Mouse (Mus musculus) heart, adult 2 months (tissue): ENCODE measurements at regions not wholly inside any gene's neighbourhood (a gene's known extent, or its start where the extent isn't known, plus 50 kb on each side); places are given as distances from the start of the nearest gene placed in this dataset.

Source experiments
- DNase-seq, 2 experiments: peaks; one replicate each; pipeline ENCODE4 v3.0.0; 2021
- H3K27ac ChIP-seq: fragments of 200-600 bp; 2 replicates; pipeline ENCODE4 v1.8.1; 2022
- H3K27me3 ChIP-seq: fragments of 200-500 bp; 2 replicates; pipeline ENCODE4 v1.6.1; 2012; ENCODE audit warnings: mild to moderate bottlenecking, low read length, inconsistent platforms, mixed read lengths; ENCODE audit not compliant: control insufficient read depth, insufficient read depth
- H3K36me3 ChIP-seq: fragments of 200-500 bp; 2 replicates; pipeline ENCODE4 v1.6.1; 2012; ENCODE audit warnings: low read length, inconsistent platforms; ENCODE audit not compliant: control insufficient read depth, insufficient read depth
- H3K4me1 ChIP-seq: fragments of 200-500 bp; 2 replicates; pipeline ENCODE4 v1.6.1; 2011; ENCODE audit warnings: low read length; ENCODE audit not compliant: control insufficient read depth, insufficient read depth
- H3K4me3 ChIP-seq: fragments of 200-600 bp; 2 replicates; pipeline ENCODE4 v1.8.1; 2022
- H3K79me2 ChIP-seq: fragments of 200-500 bp; replicated peaks from 2 replicates; pipeline ENCODE4 v1.6.1; 2012; ENCODE audit warnings: mild to moderate bottlenecking, inconsistent platforms, low read length, moderate library complexity, mixed read lengths; ENCODE audit not compliant: control insufficient read depth, insufficient read depth
- H3K9ac ChIP-seq: fragments of 200-500 bp; 2 replicates; pipeline ENCODE4 v1.6.1; 2012; ENCODE audit warnings: low read depth, mild to moderate bottlenecking, control low read depth, inconsistent platforms, low read length, mixed read lengths
- CTCF ChIP-seq: fragments of 200-600 bp; IDR thresholded peaks from 2 replicates; pipeline ENCODE4 v1.8.1; 2022; ENCODE audit warnings: antibody characterized with exemption, mild to moderate bottlenecking, moderate library complexity
- EP300 ChIP-seq: fragments of 200-500 bp; IDR thresholded peaks from 2 replicates; pipeline ENCODE4 v1.6.1; 2011; ENCODE audit warnings: low read depth, low read length, control low read depth; ENCODE audit not compliant: insufficient read depth
- POLR2A ChIP-seq: fragments of 200-500 bp; IDR thresholded peaks from 2 replicates; pipeline ENCODE4 v1.6.1; 2011; ENCODE audit warnings: mild to moderate bottlenecking, low read depth, low read length, control low read depth; ENCODE audit not compliant: insufficient read depth
- WGBS: fragments of 180-500 bp; shearing (Covaris S2); methylation state at CpG from one replicate; pipeline ENCODE4 v1.1.7; 2018; 5-methylcytosine and 5-hydroxymethylcytosine counted together
- intact Hi-C: fragments of 180-260 bp; cut with DNase I; formaldehyde crosslinking; loops from one replicate; pipeline ENCODE4 v1.15.1; 2025

DNA sequence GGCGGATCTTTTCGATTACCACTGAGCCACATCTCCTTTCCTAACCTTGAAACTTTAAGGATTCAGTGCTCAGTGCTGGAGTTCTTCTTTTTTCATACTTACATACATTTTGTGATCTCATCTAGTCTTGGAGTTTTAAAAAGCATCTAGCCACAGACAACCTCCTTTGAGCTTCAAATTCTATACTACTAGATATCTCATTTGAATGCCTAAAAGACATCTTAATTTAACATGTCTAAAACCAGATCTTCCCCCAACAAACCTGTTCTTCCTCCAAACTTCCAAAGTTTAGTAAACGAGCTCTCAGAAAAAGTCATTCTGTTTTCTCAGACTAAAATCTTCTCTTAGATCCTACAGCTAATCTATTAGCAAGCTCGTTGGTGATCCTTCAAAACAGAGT is 2081.5 kb upstream of the Lrrc6 start:
- Histone ChIP-seq H3K79me2 (no peaks in the 10 kb centered on the region), H3K36me3 (no peaks in the 10 kb centered on the region), H3K27me3 (no peaks in the 10 kb centered on the region), H3K27ac (no peak overlapping the region), H3K4me3 (no peak overlapping the region), H3K4me1 (no peaks in the 10 kb centered on the region), H3K9ac (no peak overlapping the region)
- intact Hi-C loops, result no loop called here
- whole genome bisulfite sequencing, result 79% methylated on average over 4 of the region's 4 CpGs
- DNase-seq, result no peak
- TF ChIP-seq EP300 (no peak), CTCF (no peak), POLR2A (no peak)

DNA sequence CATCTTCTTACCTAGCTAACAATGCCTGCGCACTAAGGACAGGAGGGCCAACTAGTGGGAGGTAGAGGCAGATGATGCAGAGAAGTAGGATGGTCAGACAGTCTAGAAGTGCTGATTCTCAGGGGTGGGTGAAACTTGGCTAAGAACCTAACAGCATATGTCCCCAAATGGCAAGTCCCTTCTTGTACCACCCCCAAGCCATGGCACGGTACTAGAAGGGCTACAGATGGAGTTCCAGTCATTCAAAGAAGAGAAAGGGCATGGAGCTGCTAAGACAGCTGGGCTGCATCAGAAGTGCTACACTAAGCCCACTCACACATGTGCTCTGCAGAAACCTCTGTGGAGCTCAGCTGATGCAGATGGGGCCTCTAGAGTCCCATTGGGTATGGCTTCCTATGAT is 2078.8 kb upstream of the Lrrc6 start:
- no peak for DNase-seq
- 92% methylated on average over 2 of the region's 2 CpGs for WGBS
- H3K27me3 ChIP-seq, result no peaks in the 10 kb centered on the region
- H3K36me3 ChIP-seq, result no peaks in the 10 kb centered on the region
- no peaks in the 10 kb centered on the region for H3K4me1 ChIP-seq
- H3K79me2 ChIP-seq, result no peaks in the 10 kb centered on the region
- TF ChIP-seq CTCF (no peak), POLR2A (no peak), EP300 (no peak)
- H3K9ac ChIP-seq, result no peak overlapping the region
- intact Hi-C loops, result no loop called here
- no peak overlapping the region for H3K27ac ChIP-seq
- no peak overlapping the region for H3K4me3 ChIP-seq

DNA sequence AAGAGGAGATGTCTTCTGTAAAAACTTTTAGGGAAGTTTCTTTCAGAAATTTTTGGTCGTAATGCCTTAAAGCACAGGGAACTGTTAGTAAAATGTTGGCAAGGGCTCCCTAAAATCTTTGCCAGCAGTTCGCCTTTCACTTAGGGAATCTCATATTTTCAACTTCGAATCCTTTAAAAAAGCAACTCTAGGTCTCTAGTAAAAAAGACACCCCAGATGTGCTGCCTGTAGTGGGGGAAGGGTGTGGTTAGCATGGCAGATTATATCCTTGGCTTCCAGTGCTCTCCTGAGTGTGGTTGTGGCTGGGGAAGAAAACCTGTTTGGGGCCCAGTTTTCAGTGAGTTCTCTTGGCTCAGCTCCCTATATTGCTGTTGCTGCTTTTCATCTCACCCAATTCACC is 2059.9 kb upstream of the Lrrc6 start:
- Histone ChIP-seq H3K4me3 (no peak overlapping the region), H3K27me3 (no peaks in the 10 kb centered on the region), H3K79me2 (no peaks in the 10 kb centered on the region), H3K4me1 (no peaks in the 10 kb centered on the region), H3K9ac (no peak overlapping the region), H3K36me3 (no peaks in the 10 kb centered on the region), H3K27ac (no peak overlapping the region)
- peak; percentile 3 to 17 for DNase-seq
- 73% methylated on average over 3 of the region's 3 CpGs for WGBS
- TF ChIP-seq CTCF, result no peak
- no peak for TF ChIP-seq EP300
- TF ChIP-seq POLR2A, result no peak
- intact Hi-C loops, result no loop called here

DNA sequence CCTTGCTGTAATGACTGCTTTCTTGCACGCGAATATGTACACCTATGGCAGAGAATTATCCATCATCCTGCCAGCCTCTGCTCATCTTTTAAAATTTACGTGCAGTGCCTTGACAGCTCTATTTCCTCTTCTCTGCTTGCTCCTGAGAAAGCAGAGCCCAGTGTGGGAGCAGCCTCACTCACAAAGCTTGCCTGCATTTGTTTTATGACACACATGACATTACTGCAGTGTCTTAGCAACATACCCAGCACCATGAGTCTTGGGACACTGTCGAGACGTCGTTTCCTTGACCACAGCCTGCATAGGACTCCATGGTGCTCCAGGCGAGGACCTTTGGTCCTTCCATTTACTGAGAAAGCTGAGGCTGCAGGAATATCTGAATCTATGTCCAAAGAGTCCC is 2055.4 kb upstream of the Lrrc6 start:
- Histone ChIP-seq H3K79me2 (no peaks in the 10 kb centered on the region), H3K36me3 (no peaks in the 10 kb centered on the region), H3K27me3 (no peaks in the 10 kb centered on the region), H3K4me3 (no peak overlapping the region), H3K27ac (no peak overlapping the region), H3K4me1 (no peaks in the 10 kb centered on the region), H3K9ac (no peak overlapping the region)
- no peak for DNase-seq
- 82% methylated on average over 7 of the region's 7 CpGs for WGBS
- TF ChIP-seq CTCF, result no peak
- no peak for TF ChIP-seq EP300
- TF ChIP-seq POLR2A, result no peak
- intact Hi-C loops, result no loop called here

DNA sequence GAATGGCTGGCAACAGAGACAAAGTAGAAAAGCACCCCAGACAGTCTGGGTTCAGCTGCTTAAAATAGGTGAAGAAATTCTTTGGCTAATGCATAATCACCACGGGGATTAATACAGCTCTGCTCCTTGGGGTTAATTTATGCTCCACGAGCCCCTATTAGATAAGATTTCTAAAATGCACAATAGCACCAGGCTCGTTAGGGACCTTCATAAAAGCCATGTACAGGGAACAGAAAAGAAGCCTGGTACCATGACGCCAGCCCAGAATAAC is 2035.3 kb upstream of the Lrrc6 start:
- intact Hi-C loops, result no loop called here
- Histone ChIP-seq H3K4me1 (no peaks in the 10 kb centered on the region), H3K27me3 (no peaks in the 10 kb centered on the region), H3K79me2 (no peaks in the 10 kb centered on the region), H3K36me3 (no peaks in the 10 kb centered on the region), H3K9ac (no peak overlapping the region), H3K27ac (no peak overlapping the region), H3K4me3 (no peak overlapping the region)
- 51% methylated on average over 4 of the region's 4 CpGs for WGBS
- DNase-seq, result no peak
- TF ChIP-seq CTCF (no peak), POLR2A (no peak), EP300 (no peak)

DNA sequence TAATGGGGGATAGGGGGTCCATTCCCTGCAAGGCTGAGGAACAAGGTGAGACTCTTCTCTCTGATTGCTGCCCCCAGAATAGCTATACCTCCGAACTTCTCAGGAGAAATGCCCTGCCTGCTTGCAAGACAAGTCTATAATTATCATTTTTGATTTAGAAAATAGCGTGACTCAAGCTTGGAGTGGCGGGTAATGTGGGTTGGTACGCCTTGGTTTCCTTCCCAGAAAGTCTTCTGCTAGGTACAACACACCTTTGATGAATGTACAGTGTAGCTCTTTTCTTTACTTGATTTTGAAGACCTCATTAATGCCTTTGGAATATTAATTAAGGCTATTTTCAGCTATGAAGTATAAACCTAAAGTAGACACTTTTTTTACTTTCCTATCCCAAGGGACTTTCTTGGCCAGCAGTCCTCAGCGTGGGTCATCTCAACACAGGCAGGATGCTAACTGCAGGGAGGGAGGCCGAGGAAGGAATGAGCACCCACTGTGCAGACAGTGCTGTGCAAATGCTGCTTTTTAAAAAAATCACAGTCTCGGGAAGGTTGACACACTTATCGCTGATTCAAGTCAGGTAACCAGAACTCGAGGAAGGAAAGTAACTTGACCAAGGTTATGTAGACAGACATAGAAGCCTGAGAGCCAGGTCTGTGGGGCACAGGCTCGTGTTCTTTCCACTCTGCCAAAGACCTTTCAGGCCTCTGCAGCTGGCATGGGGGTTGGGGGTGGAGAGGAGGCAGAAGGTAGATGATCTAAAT is 2034.8 kb upstream of the Lrrc6 start:
- no peak overlapping the region for H3K9ac ChIP-seq
- TF ChIP-seq EP300, result no peak
- H3K4me1 ChIP-seq, result no peaks in the 10 kb centered on the region
- no peak overlapping the region for H3K4me3 ChIP-seq
- WGBS, result 67% methylated on average over 10 of the region's 10 CpGs
- H3K79me2 ChIP-seq, result no peaks in the 10 kb centered on the region
- H3K27ac ChIP-seq, result no peak overlapping the region
- no peak for DNase-seq
- H3K27me3 ChIP-seq, result no peaks in the 10 kb centered on the region
- no peaks in the 10 kb centered on the region for H3K36me3 ChIP-seq
- intact Hi-C loops, result no loop called here
